Mouse (Mus musculus) liver, embryonic 11.5 days (tissue): ENCODE results near the gene Fsip1. TPM values are rescaled to one million over a fixed set of nuclear protein-coding genes. Genes with fewer than 3 reads are reported as not detected.

Experiments used
- ATAC-seq: fragments of 200-750 bp; cut with Nextera tagmentation; replicated peaks from 2 replicates; pipeline ENCODE4 v1.8.0; 2017; ENCODE audit warnings: moderate number of reproducible peaks, mild to moderate bottlenecking, moderate TSS enrichment, moderate library complexity; ENCODE audit not compliant: low FRiP score
- DNase-seq: peaks from one replicate; pipeline ENCODE4 v3.0.0-alpha.2; 2017; ENCODE audit warnings: low spot score
- H3K27ac ChIP-seq: fragments of 300-500 bp; sonication (generic); 2 replicates; pipeline ENCODE4 v1.5.1; 2014; ENCODE audit warnings: mild to moderate bottlenecking, low read depth, low read length, control low read depth
- H3K27me3 ChIP-seq: fragments of 300-500 bp; sonication (generic); replicated peaks from 2 replicates; pipeline ENCODE4 v1.6.1; 2014; ENCODE audit warnings: low read length, mixed read lengths; ENCODE audit not compliant: control insufficient read depth, insufficient read depth
- H3K36me3 ChIP-seq: fragments of 300-500 bp; sonication (generic); 2 replicates; pipeline ENCODE4 v1.6.1; 2014; ENCODE audit warnings: mild to moderate bottlenecking, low read length, moderate library complexity, mixed read lengths; ENCODE audit not compliant: control insufficient read depth, insufficient read depth
- H3K4me1 ChIP-seq: fragments of 300-500 bp; sonication (generic); replicated peaks from 2 replicates; pipeline ENCODE4 v1.6.1; 2014; ENCODE audit warnings: low read length, mixed read lengths; ENCODE audit not compliant: control insufficient read depth, insufficient read depth
- H3K4me2 ChIP-seq: fragments of 300-500 bp; sonication (generic); 2 replicates; pipeline ENCODE4 v1.6.1; 2014; ENCODE audit warnings: mild to moderate bottlenecking, control low read depth, moderate library complexity
- H3K4me3 ChIP-seq: fragments of 300-500 bp; sonication (generic); 2 replicates; pipeline ENCODE4 v1.5.1; 2014; ENCODE audit warnings: low read depth, low read length, control low read depth
- H3K9ac ChIP-seq: fragments of 300-500 bp; sonication (generic); 2 replicates; pipeline ENCODE4 v1.6.1; 2014; ENCODE audit warnings: low read depth, low read length, control low read depth
- H3K9me3 ChIP-seq: fragments of 300-500 bp; sonication (generic); 2 replicates; pipeline ENCODE4 v1.6.1; 2016; ENCODE audit warnings: low read length, inconsistent platforms, mixed read lengths; ENCODE audit not compliant: control insufficient read depth
- WGBS: fragments of 180-500 bp; shearing (Covaris S2); extraction: QIAGEN DNeasy Blood & Tissue Kit; methylation state at CpG from one replicate; pipeline ENCODE4 v1.1.7; 2014; 5-methylcytosine and 5-hydroxymethylcytosine counted together
- polyA plus RNA-seq: library from polyadenylated mRNA; unstranded; fragments of >200 nt; fragmentation: Nextera tagmentation; extraction: Ambion mirVana; gene quantifications from 2 replicates; pipeline ENCODE4 v1.2.1, GENCODE M21; 2014

Fsip1 gene
- polyA plus RNA-seq, 1 experiment from 2014 or later = 0.29 TPM

GRCm38 (mm10) chr2:118263914-118264201 is 7.1 kb upstream of the Fsip1 start:
- no peak overlapping the region for H3K9ac ChIP-seq
- H3K4me3 ChIP-seq = no peak overlapping the region
- no peak overlapping the region for H3K4me2 ChIP-seq
- no peak overlapping the region for H3K27ac ChIP-seq
- WGBS = 25% methylated on average over 2 of the region's 2 CpGs
- 0 out of 2 replicates have a peak, but pooled peaks cover 3% of the 10 kb centered on the region for H3K27me3 ChIP-seq
- H3K4me1 ChIP-seq = no peaks in the 10 kb centered on the region
- DNase-seq = no peak
- ATAC-seq = no peak
- no peaks in the 10 kb centered on the region for H3K36me3 ChIP-seq
- H3K9me3 ChIP-seq = no peaks in the 10 kb centered on the region

GRCm38 (mm10) chr2:118263151-118263913 is 6.6 kb upstream of the Fsip1 start:
- no peak for ATAC-seq
- no peaks in the 10 kb centered on the region for H3K4me1 ChIP-seq
- H3K27ac ChIP-seq = no peak overlapping the region
- H3K27me3 ChIP-seq = 0 out of 2 replicates have a peak, but pooled peaks cover 3% of the 10 kb centered on the region
- no peak for DNase-seq
- WGBS = 17% methylated on average over 8 of the region's 8 CpGs
- no peak overlapping the region for H3K4me2 ChIP-seq
- no peak overlapping the region for H3K4me3 ChIP-seq
- no peaks in the 10 kb centered on the region for H3K36me3 ChIP-seq
- no peaks in the 10 kb centered on the region for H3K9me3 ChIP-seq
- no peak overlapping the region for H3K9ac ChIP-seq

- no peak for DNase-seq
- H3K36me3 ChIP-seq = no peaks in the 10 kb centered on the region
- no peak overlapping the region for H3K4me3 ChIP-seq
- H3K27ac ChIP-seq = no peak overlapping the region
- H3K27me3 ChIP-seq = 0 out of 2 replicates have a peak, but pooled peaks cover 3% of the 10 kb centered on the region
- no peaks in the 10 kb centered on the region for H3K9me3 ChIP-seq
- no peaks in the 10 kb centered on the region for H3K4me1 ChIP-seq
- no peak overlapping the region for H3K4me2 ChIP-seq
- WGBS = 56% methylated on average over 8 of the region's 8 CpGs
- no peak overlapping the region for H3K9ac ChIP-seq
- no peak for ATAC-seq
These were observed 5.9 kb upstream of the Fsip1 start for GRCm38 (mm10) chr2:118262673-118263072.

GRCm38 (mm10) chr2:118259746-118260145 is 3.0 kb upstream of the Fsip1 start:
- Histone ChIP-seq H3K9me3 (no peaks in the 10 kb centered on the region), H3K36me3 (no peaks in the 10 kb centered on the region), H3K9ac (no peak overlapping the region), H3K27me3 (0 out of 2 replicates have a peak, but pooled peaks cover 3% of the 10 kb centered on the region), H3K4me2 (no peak overlapping the region), H3K4me1 (no peaks in the 10 kb centered on the region), H3K27ac (no peak overlapping the region), H3K4me3 (no peak overlapping the region)
- no peak for ATAC-seq
- WGBS = 69% methylated on average over 5 of the region's 5 CpGs
- DNase-seq = no peak

GRCm38 (mm10) chr2:118257094-118257493 is 328 bp upstream of the Fsip1 start:
- H3K4me3 ChIP-seq = peak overlapping the region; percentile 40
- H3K4me2 ChIP-seq = peak overlapping the region; percentile 56
- H3K9ac ChIP-seq = no peak overlapping the region
- ATAC-seq = no peak
- 0 out of 2 replicates have a peak, but pooled peaks cover 3% of the 10 kb centered on the region for H3K27me3 ChIP-seq
- 67% methylated on average over 8 of the region's 8 CpGs for WGBS
- no peaks in the 10 kb centered on the region for H3K9me3 ChIP-seq
- no peak overlapping the region for H3K27ac ChIP-seq
- no peak for DNase-seq
- H3K4me1 ChIP-seq = no peaks in the 10 kb centered on the region
- no peaks in the 10 kb centered on the region for H3K36me3 ChIP-seq

GRCm38 (mm10) chr2:118254516-118254915 is 2.2 kb downstream of the Fsip1 start:
- no peak overlapping the region for H3K4me3 ChIP-seq
- H3K4me2 ChIP-seq = no peak overlapping the region
- no peaks in the 10 kb centered on the region for H3K4me1 ChIP-seq
- no peaks in the 10 kb centered on the region for H3K9me3 ChIP-seq
- ATAC-seq (no peak), DNase-seq (no peak)
- no peak overlapping the region for H3K27ac ChIP-seq
- 70% methylated on average over 8 of the region's 8 CpGs for WGBS
- H3K36me3 ChIP-seq = no peaks in the 10 kb centered on the region
- H3K9ac ChIP-seq = no peak overlapping the region
- H3K27me3 ChIP-seq = no peaks in the 10 kb centered on the region

GRCm38 (mm10) chr2:118248966-118249365 is 7.8 kb downstream of the Fsip1 start:
- no peak for ATAC-seq
- Histone ChIP-seq H3K36me3 (no peaks in the 10 kb centered on the region), H3K4me1 (no peaks in the 10 kb centered on the region), H3K27ac (no peak overlapping the region), H3K4me2 (no peak overlapping the region), H3K9ac (no peak overlapping the region), H3K9me3 (no peaks in the 10 kb centered on the region), H3K4me3 (no peak overlapping the region), H3K27me3 (no peaks in the 10 kb centered on the region)
- no peak for DNase-seq
- 74% methylated on average over 12 of the region's 12 CpGs for WGBS

GRCm38 (mm10) chr2:118248016-118248415 is 8.8 kb downstream of the Fsip1 start:
- 51% methylated on average over 2 of the region's 2 CpGs for WGBS
- no peak overlapping the region for H3K4me3 ChIP-seq
- H3K27me3 ChIP-seq = no peaks in the 10 kb centered on the region
- H3K27ac ChIP-seq = no peak overlapping the region
- no peaks in the 10 kb centered on the region for H3K4me1 ChIP-seq
- no peaks in the 10 kb centered on the region for H3K36me3 ChIP-seq
- ATAC-seq = no peak
- H3K9ac ChIP-seq = no peak overlapping the region
- no peak overlapping the region for H3K4me2 ChIP-seq
- no peaks in the 10 kb centered on the region for H3K9me3 ChIP-seq
- no peak for DNase-seq

GRCm38 (mm10) chr2:118245914-118246313 is 10.9 kb downstream of the Fsip1 start:
- no peak for ATAC-seq
- Histone ChIP-seq H3K4me3 (no peak overlapping the region), H3K27me3 (no peaks in the 10 kb centered on the region), H3K4me1 (no peaks in the 10 kb centered on the region), H3K4me2 (no peak overlapping the region), H3K36me3 (no peaks in the 10 kb centered on the region), H3K27ac (no peak overlapping the region), H3K9ac (no peak overlapping the region), H3K9me3 (no peaks in the 10 kb centered on the region)
- WGBS = 6% methylated on average over 10 of the region's 10 CpGs
- peak; percentile 50 for DNase-seq
